Mouse (Mus musculus) cerebellum, adult 2 months (tissue): ENCODE results near the gene Add3.

Experiments
- CTCF ChIP-seq: fragments of 200-500 bp; IDR thresholded peaks from 2 replicates; pipeline ENCODE4 v1.5.1; 2011; ENCODE audit warnings: low read depth, mild to moderate bottlenecking, control low read depth, low read length, moderate library complexity, borderline replicate concordance; ENCODE audit not compliant: insufficient read depth
- POLR2A ChIP-seq: fragments of 200-500 bp; IDR thresholded peaks from 2 replicates; pipeline ENCODE4 v1.6.1; 2011; ENCODE audit warnings: low read length, control low read depth, borderline replicate concordance; ENCODE audit not compliant: insufficient read depth

DNA sequence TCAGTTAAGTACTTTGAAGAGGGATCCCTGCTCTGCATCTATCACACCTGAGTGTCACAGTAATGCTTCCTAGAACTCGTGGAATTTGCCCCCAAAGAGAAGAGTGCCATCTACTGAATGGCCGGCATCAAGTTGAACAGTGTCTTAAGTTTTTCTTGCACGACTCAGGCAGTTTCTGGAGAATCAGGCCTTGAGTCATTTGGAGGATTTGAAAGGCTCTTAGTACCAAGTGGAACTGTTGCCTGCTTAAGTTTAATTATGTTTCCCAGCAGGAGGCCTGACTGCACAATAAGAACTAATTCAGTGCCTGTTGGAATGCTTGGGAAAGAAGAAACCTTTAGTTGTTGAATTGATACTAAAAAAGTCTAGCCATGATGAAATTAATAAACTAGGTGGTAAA lies 9.1 kb downstream of the Add3 start:
- TF ChIP-seq CTCF = no peak
- TF ChIP-seq POLR2A = no peak
